Mouse (Mus musculus): ENCODE data around the gene Fam107b.
A peak's percentile ranks its signal among the peaks of the same experiment; 100 is the strongest.
"Not testable (repeated sequence)": the region's sequence is repeated elsewhere in the genome, so short reads cannot be mapped to it uniquely, and the experiment has no call there.

Fam107b gene

GRCm38 (mm10) chr2:3659300-3659910 lies 89.1 kb downstream of the Fam107b start:
- DNase-seq, result no peak

- no peak for DNase-seq
These were observed 93.8 kb downstream of the Fam107b start for GRCm38 (mm10) chr2:3664086-3664485.

DNA sequence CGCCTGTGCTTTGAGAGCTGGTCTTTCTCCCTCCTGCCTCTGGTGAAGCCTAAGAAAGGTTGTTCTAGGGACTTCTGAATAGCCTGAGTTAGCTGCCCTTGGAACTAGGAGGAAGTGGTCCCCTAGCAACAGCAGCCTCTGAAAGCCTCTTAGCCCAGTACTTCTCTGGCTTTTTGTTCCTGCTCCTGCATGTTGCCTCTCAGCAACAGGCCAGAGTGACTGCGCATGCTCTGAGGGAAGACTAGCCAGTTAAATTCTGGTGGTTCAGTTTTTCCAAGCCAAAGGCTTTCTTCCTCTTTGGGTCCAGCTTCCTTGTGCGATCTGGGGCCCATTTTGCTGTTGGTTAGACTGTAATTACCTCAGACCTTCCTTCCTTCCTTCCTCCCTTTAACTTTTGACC lies 98.4 kb downstream of the Fam107b start:
- no peak for DNase-seq

- no peak for DNase-seq
These were observed 99.4 kb downstream of the Fam107b start for GRCm38 (mm10) chr2:3669646-3670045.

- DNase-seq, result no peak
These were observed 102.5 kb downstream of the Fam107b start for GRCm38 (mm10) chr2:3672654-3673367.

DNA sequence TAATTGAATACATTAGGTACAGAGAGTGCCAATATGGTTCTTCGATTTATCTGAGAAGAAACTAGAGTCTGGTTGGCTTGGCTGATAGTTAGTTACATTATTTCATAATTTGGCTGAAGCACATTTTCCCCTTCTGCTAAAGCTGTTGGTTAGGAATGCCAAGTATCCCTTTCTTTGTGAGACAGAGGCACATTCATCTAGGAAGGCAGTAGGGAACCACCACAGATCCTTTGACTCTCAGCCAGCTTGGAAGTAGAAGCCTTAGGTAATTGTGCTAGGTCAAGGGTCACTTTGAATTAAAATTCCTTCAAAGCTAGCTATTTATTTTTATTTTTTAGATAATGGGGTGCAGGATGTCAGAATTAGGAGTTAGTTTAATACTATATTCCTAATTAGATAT lies 105.2 kb downstream of the Fam107b start:
- DNase-seq, result no peak

DNA sequence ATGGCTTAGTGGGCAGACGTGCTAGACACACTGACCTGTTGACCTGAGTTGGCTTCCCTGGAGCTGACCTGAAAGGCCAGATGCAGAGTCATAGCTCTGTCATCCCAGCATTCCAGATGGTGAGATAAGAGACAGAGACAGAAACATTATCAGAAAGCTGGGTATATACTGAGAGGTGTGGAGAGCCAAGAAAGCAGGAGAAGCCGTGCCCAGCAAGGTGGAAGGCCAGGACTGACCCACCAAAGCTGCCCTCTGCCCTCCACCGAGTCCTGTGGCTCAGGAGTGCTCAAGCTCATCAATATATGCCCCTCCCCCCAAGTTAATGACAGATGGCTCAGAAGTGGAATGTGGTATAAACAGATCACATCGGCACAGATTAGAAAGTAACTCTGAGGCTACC lies 112.4 kb downstream of the Fam107b start:
- no peak for DNase-seq

- DNase-seq, result no peak
These were observed 113.1 kb downstream of the Fam107b start for GRCm38 (mm10) chr2:3683343-3683742.

GRCm38 (mm10) chr2:3683751-3684229 lies 113.5 kb downstream of the Fam107b start:
- no peak for DNase-seq

DNA sequence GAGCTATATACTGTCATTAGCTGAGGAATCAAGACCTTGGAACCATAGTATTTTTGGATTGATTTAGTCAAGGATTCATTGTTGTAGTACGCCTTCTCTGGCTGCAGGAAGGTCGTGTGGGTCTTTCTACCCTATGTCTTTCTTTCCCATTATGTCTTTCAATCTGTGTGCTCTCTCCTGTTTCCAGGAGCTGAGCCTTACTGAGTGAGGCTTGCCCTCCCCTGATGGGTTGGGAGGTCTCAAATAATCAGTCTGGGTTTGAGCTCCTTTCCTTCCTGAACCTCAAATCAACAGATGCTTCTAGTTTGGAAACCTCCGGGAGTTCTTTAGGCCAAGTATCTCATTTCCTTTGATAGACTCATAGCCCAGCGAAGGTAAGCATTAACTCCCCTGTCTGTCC lies 119.9 kb downstream of the Fam107b start:
- DNase-seq, result no peak

GRCm38 (mm10) chr2:3692833-3693232 lies 122.5 kb downstream of the Fam107b start:
- no peak for DNase-seq

- no peak for DNase-seq
These were observed 125.6 kb downstream of the Fam107b start for GRCm38 (mm10) chr2:3695900-3696299.

DNA sequence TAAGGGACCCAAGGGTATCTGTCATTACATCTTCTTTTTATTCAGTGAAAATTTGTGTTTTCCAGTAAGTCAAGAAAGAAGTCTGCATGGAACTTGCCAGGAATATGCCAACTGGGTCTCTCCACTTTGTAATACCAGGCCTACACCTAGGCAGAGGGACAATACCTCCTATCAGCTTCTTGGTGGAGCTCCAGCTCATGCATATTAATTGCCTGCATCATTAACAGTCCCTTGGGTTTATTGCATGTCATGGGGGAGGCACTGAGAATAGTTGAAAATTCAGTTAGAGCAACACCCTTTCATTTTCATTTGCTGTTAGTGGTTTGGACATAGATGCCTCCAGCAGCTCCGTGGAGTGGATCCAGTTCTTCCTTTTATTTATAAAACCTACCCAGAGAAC lies 130.1 kb downstream of the Fam107b start:
- no peak for DNase-seq

DNA sequence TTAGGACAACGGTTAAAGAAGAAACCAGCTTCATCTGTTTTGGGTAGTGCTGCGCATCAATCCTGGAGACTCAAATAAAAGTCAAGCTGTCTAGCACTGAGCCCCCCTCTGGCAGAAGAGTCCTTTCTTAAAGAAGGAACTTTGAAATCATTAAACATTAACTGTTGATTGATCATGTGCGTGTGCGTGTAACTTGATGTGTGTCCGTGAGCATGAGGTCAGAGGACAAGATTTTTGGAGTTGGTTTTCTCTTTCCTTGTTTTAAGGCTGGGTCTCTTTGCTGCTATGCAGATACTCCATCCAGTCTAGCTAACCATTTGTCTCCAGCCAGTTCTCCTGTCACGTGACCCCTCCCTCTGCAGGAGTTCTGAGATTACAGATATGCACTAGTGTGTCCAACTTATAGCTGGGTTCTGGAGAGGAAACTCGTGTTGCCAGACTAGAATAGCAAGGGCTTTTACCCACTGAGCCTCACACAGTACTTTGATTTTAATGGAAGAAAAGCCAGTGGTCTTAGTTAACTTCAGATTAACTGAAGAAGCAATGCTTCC lies 132.4 kb downstream of the Fam107b start:
- DNase-seq, result no peak

GRCm38 (mm10) chr2:3703806-3704205 lies 133.5 kb downstream of the Fam107b start:
- DNase-seq, result no peak

DNA sequence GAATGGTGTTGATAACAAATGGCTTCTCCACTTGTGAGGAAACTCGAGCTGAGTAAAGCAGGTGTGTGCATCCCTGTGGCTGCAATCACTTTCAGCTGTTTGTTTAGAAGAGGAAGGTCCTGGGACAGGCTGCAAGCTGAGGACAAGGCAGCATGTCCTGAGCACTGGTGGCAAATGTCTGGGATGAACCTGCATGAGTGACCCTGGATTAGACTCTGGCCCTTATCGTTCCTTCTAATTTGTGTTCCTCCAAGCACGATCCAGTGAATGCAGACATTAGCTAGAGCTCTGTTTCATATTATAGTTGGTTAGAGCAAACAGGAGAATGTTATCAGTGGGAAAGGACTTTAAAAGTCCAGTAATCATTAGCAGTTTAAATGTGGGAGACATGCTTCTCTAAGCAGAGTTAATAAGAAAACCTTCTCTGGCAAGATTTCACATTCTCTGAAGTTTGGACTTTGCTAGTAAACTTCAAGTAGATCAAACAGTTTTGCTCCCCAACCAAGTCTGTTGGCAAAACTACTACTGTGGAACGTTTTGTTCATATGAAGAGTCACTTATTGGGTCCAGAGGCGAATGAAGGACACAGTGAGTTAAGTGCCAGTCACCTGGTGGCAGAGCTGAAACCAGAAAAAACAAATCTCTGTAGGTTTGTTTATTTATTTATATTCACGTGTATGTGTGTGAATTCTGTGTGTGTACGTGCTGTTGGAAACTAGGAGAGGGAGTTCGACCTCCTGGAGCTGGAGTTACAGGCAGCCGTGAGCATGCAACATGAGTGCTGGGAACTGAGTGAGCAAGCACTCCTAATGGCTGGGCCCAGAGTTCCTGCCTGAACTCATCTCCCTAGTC lies 134.2 kb downstream of the Fam107b start:
- no peak for DNase-seq

DNA sequence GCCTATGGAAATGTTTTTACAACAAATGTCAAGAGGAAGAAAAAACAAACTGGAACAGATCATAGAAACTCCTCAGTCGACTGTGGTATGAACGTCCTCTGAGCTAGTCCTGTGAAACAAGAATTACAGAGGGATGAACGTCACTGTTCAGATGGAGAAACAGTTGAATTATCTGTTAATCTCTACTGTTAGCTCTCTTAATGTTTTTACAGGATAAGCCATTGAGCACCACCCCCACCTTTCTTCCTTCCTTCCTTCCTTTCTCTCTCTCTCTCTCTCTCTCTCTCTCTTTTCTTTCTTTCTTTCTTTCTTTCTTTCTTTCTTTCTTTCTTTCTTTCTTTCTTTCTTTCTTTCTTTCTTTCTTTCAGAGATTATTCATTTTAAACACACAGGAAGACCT lies 135.0 kb downstream of the Fam107b start:
- not testable (repeated sequence) for DNase-seq

DNA sequence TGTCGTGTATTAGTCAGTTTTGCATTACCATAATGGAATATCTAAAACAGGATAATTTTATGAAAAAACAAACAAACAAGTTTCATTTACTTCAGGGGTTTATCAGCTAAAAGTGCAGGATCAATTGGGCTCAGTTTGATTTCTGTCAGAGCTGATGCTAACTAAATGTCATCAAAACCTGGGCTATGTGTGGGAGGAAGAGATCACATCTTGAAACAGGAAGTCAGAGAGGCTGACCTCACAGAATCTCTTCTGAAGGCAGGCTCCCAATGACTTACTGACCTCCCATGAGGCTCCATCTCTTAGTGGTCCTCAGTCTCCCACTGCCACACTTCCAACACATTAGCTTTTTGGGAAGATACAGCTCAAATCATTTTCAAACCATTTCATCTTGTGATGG lies 136.9 kb downstream of the Fam107b start:
- DNase-seq, result no peak

DNA sequence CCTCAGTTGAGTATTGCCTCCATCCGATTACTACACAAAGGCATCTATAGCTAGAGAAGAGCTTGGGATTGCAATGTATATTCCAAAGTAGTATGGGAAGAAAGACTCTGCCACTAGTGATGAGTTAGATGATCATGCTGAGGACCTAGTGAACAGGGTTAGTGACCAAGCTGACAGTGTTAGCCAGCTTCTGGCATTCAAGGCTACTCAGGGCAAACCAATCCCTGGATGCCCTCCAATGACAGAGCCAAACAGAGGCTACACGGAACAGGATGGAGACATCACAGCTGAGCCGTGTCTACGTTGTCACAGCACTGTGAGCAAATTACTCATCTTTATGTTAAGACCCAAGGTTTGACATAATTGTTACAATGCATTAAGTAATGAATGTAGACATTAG lies 138.3 kb downstream of the Fam107b start:
- DNase-seq, result no peak

DNA sequence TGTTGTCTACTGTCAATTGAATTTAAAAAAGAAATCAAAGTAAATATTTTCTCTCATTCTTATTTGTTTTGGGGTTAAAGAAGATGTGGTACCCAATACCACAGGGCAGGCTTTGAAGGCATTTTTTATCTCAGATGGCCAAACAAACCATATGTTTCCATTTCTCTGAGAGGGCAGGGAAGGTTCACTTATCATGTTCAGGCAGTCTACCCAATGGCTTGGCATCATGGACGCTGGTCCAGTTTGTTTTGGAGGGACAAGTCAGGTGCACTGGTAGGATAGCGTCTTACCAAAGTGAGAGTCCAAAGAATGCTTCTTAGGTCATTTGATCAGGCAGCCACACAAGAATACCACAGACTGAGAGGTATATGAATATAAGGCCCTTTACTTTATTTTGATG lies 139.6 kb downstream of the Fam107b start:
- DNase-seq, result no peak

DNA sequence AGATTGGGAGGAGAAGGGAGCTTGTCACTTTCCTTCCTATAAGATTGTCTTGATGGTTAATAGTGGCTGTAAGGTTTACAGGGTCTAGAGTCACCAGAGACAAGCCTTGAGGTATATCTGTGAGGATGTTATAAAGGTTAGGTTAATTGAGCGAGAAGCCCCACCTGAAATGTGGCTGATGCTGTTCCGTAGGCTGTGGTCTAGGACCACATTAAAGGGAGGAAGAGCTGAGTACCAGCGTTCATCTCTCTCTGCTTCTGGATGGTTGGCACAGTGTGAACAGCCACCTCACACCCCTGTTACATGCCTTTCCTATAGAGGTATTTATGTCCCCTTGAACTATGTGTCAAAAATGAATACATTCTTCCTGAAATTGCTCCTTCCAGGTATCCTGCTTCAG lies 140.2 kb downstream of the Fam107b start:
- no peak for DNase-seq

GRCm38 (mm10) chr2:3712369-3713042 lies 142.2 kb downstream of the Fam107b start:
- DNase-seq, result no peak

DNA sequence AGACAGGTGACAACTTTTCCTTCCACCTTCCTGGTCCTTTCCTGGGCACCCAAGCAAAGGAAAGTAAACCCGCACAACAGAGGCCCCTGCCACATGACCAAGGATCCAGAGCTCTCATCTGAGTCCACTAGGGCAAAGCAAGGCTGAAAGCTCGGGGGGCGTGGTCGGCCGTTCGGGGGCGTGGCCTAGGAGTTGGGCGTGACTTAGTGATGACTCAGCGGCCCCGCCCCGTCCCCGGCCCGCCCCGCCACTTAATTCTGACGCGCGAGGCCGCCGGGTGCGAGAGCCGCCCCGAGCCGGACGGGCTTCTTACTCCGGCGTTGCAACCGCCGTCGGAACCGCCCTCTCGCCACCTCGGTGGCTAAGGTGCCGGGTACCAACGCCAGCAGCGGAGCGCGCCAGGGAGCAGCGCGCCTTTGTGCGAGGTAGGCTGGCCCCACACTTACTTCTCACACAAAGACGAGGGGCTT lies 143.0 kb downstream of the Fam107b start:
- peak; percentile 90 to 95 for DNase-seq

All from cerebellum, adult 18-20 months (tissue).